16 mouse cellular contexts compared by ENCODE assay signal in genomic region chr19:31489606-31490005, GRCm38 (mm10).
"Had no signal": no experiment of that assay in that cellular context is flagged by ENCODE, and none has a peak within 500 bp of the region (broad histone marks: within the 10 kb centered on the region; RNA-seq: fewer than 3 reads in every experiment).

No protein-coding gene starts in this region.

- H3K4me3 ChIP-seq: neural tube, embryonic 13.5 days; neural tube, embryonic 15.5 days; stomach, embryonic 15.5 days had no signal

- H3K36me3 ChIP-seq: neural tube, embryonic 13.5 days; neural tube, embryonic 15.5 days; stomach, embryonic 15.5 days had no signal

- H3K4me2 ChIP-seq: neural tube, embryonic 13.5 days; neural tube, embryonic 15.5 days; stomach, embryonic 15.5 days had no signal

- H3K4me1 ChIP-seq: neural tube, embryonic 13.5 days; neural tube, embryonic 15.5 days; stomach, embryonic 15.5 days had no signal

- DNase-seq: retina, postnatal 1 day; right cerebral cortex, adult 18-20 months; right cerebral cortex, postnatal 14 days; right cerebral cortex, postnatal 25 days; right cerebral cortex, postnatal 4 days; spleen, adult 18-20 months; thymus, adult 18-20 months; thymus, adult 2 months; thymus, postnatal 14 days; thymus, postnatal 25 days; thymus, postnatal 36 days; thymus, postnatal 4 days had no signal

- H3K27ac ChIP-seq: neural tube, embryonic 13.5 days; neural tube, embryonic 15.5 days; stomach, embryonic 15.5 days; stomach, postnatal 0 days had no signal

- H3K27me3 ChIP-seq: neural tube, embryonic 13.5 days; neural tube, embryonic 15.5 days; stomach, embryonic 15.5 days had no signal

- H3K9me3 ChIP-seq: neural tube, embryonic 13.5 days; neural tube, embryonic 15.5 days; stomach, embryonic 15.5 days had no signal

- H3K9ac ChIP-seq: neural tube, embryonic 13.5 days; neural tube, embryonic 15.5 days; stomach, embryonic 15.5 days had no signal
